Mouse (Mus musculus) kidney, embryonic 14.5 days (tissue): ENCODE measurements around the gene Pdcd1lg2. TPM values are rescaled to one million over a fixed set of nuclear protein-coding genes. Genes with fewer than 3 reads are reported as not detected.
A peak's percentile ranks its signal among the peaks of the same experiment; 100 is the strongest.

ENCODE experiments used
- ATAC-seq: fragments of 200-750 bp; cut with Nextera tagmentation; 2 replicates; pipeline ENCODE4 v1.8.0; 2017; ENCODE audit warnings: moderate number of reproducible peaks, mild to moderate bottlenecking, moderate TSS enrichment, moderate library complexity; ENCODE audit not compliant: low FRiP score, low TSS enrichment
- H3K27ac ChIP-seq: fragments of 300-500 bp; sonication (generic); 2 replicates; pipeline ENCODE4 v1.5.1; 2014; ENCODE audit warnings: low read depth, mild to moderate bottlenecking, low read length, moderate library complexity, mixed read lengths
- H3K27me3 ChIP-seq: fragments of 300-500 bp; sonication (generic); 2 replicates; pipeline ENCODE4 v1.6.1; 2014; ENCODE audit warnings: mild to moderate bottlenecking, low read length; ENCODE audit not compliant: control insufficient read depth, insufficient read depth
- H3K36me3 ChIP-seq: fragments of 300-500 bp; sonication (generic); 2 replicates; pipeline ENCODE4 v1.6.1; 2014; ENCODE audit warnings: low read length, mixed read lengths; ENCODE audit not compliant: control insufficient read depth, insufficient read depth
- H3K4me1 ChIP-seq: fragments of 300-500 bp; sonication (generic); 2 replicates; pipeline ENCODE4 v1.6.1; 2014; ENCODE audit warnings: low read length, mixed read lengths; ENCODE audit not compliant: control insufficient read depth, insufficient read depth
- H3K4me2 ChIP-seq: fragments of 300-500 bp; sonication (generic); replicated peaks from 2 replicates; pipeline ENCODE4 v1.6.1; 2014; ENCODE audit warnings: low read depth, mild to moderate bottlenecking, low read length
- H3K4me3 ChIP-seq: fragments of 300-500 bp; sonication (generic); 2 replicates; pipeline ENCODE4 v1.5.1; 2014; ENCODE audit warnings: mild to moderate bottlenecking, low read length
- H3K9ac ChIP-seq: fragments of 300-500 bp; sonication (generic); 2 replicates; pipeline ENCODE4 v1.6.1; 2014; ENCODE audit warnings: low read depth, mild to moderate bottlenecking, low read length, moderate library complexity
- H3K9me3 ChIP-seq: fragments of 300-500 bp; sonication (generic); 2 replicates; pipeline ENCODE4 v1.6.1; 2016; ENCODE audit warnings: low read length; ENCODE audit not compliant: control insufficient read depth
- WGBS: fragments of 180-500 bp; shearing (Covaris S2); extraction: QIAGEN DNeasy Blood & Tissue Kit; methylation state at CpG from one replicate; pipeline ENCODE4 v1.1.7; 2014; 5-methylcytosine and 5-hydroxymethylcytosine counted together
- polyA plus RNA-seq: library from polyadenylated mRNA; unstranded; fragments of >200 nt; fragmentation: Nextera tagmentation; extraction: Ambion mirVana; gene quantifications from 2 replicates; pipeline ENCODE4 v1.2.1, GENCODE M21; 2014

Pdcd1lg2 gene
- polyA plus RNA-seq, 1 experiment from 2014 or later, result not detected

DNA sequence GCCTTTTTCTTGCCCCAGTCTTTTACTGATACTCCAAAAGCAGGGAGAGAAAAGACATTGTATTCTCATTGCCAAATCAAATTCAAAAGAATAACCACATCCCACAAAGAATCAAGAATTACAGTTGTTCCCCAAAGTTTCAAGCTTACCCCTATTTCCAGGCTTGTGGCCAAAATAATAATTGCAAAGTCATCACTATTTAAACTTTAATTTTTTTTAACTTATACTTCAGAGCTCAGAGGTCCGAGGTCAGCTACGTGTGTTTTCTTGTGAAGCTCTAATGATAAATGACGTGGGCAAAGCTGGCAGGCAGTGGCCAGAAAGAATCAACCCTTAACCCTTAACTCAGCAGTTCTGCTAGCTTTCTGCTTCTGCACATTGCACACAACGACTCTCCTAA, 67.9 kb downstream of the Pdcd1lg2 start:
- Histone ChIP-seq H3K27ac (no peak overlapping the region), H3K9me3 (no peaks in the 10 kb centered on the region), H3K4me1 (no peaks in the 10 kb centered on the region), H3K4me2 (no peak overlapping the region), H3K27me3 (no peaks in the 10 kb centered on the region), H3K9ac (no peak overlapping the region), H3K36me3 (no peaks in the 10 kb centered on the region), H3K4me3 (no peak overlapping the region)
- WGBS, result 20% methylated on average over 4 of the region's 4 CpGs
- no peak for ATAC-seq

DNA sequence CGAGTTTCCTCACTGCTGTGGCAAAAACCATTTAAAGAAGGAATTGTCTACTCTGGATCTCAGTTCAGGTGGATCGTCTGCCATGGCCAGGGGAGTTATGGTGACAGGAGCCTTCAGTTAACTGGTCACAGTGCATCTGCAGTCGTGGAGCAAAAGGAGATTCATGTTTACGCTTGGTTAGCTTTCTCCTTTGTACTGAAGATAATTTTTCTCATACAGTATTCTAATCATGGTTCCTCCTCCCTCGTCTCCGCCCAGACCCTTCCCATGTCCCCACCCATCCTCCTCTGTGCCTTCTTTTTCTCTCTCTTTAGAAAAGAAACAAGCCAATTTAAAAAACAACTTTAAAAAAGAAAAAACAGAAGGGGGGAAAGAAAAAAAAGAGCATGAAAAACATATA, 70.9 kb downstream of the Pdcd1lg2 start:
- Histone ChIP-seq H3K4me2 (no peak overlapping the region), H3K4me3 (no peak overlapping the region), H3K27me3 (no peaks in the 10 kb centered on the region), H3K9me3 (no peaks in the 10 kb centered on the region), H3K27ac (no peak overlapping the region), H3K9ac (no peak overlapping the region), H3K36me3 (no peaks in the 10 kb centered on the region), H3K4me1 (no peaks in the 10 kb centered on the region)
- ATAC-seq, result no peak
- WGBS, result 70% methylated on average over 6 of the region's 6 CpGs

DNA sequence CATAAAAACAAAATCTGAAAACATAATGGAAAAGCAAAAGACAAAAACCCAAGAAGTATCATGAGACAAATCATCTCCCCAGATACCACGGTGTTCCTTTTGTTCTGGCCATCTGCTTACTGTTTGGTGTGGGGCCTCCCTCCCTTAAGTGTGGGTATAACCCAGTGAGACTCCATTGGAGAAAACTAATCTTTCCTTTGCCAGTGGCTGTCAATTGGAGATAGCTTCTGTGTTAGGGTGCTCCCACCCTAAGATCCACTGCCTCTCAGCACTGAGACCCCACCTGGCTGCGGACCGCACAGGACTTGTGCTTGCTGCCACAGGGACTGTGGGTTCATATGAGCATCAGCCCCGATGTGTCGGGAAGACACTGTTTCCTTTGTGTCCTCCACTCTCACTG, 71.4 kb downstream of the Pdcd1lg2 start:
- no peak overlapping the region for H3K4me2 ChIP-seq
- H3K27ac ChIP-seq, result no peak overlapping the region
- no peak overlapping the region for H3K4me3 ChIP-seq
- H3K27me3 ChIP-seq, result no peaks in the 10 kb centered on the region
- no peaks in the 10 kb centered on the region for H3K4me1 ChIP-seq
- H3K9ac ChIP-seq, result no peak overlapping the region
- WGBS, result 81% methylated on average over 5 of the region's 5 CpGs
- ATAC-seq, result no peak
- H3K9me3 ChIP-seq, result no peaks in the 10 kb centered on the region
- no peaks in the 10 kb centered on the region for H3K36me3 ChIP-seq

DNA sequence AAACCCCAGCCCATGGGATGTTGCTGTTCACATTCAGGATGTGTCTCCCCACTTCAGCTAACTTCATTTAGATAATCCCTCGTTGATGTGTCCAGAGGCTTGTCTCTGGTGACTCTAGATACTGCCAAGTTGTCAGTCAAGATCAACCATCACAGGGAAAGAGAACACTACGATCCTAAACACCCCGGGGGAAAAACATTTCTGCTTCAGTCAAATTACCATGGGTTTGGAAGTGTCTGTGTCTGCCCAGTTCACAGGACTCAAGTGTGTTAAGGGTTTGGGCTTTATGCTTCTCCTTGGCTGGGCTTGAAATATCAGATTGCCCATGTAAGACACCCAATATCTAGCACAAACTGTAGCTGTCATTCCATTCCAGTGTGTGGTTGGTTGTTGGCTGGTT, 71.9 kb downstream of the Pdcd1lg2 start:
- H3K4me3 ChIP-seq, result no peak overlapping the region
- 72% methylated on average over 3 of the region's 3 CpGs for WGBS

DNA sequence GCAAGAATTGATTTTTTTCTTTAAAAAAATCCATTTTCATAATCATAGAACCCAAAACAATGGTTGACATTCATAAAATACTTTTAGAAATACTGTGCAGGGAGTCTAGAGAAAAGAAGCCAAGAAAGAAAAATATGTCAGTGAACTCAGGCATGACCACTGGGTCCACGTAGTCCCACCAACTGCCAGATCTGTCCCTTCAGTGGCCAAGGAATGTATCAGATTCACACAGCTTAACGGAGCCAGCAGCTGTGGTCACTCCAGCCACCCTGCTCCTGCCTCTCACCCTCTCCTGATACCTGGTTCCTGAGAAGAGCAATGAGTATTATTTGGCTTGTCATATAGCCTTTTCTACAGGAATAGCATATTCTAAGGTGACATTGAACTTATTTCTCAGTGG, 72.7 kb downstream of the Pdcd1lg2 start:
- Histone ChIP-seq H3K4me2 (no peak overlapping the region), H3K4me1 (0 out of 2 replicates have a peak, but pooled peaks cover under 1% of the 10 kb centered on the region), H3K9me3 (no peaks in the 10 kb centered on the region), H3K27me3 (no peaks in the 10 kb centered on the region), H3K9ac (no peak overlapping the region), H3K27ac (no peak overlapping the region), H3K4me3 (no peak overlapping the region), H3K36me3 (no peaks in the 10 kb centered on the region)
- WGBS, result 42% methylated on average over 2 of the region's 2 CpGs
- ATAC-seq, result peak; percentile 64; the same call in 1 of the 2 replicates

More for the DNA sequence above, 71.9 kb downstream of the Pdcd1lg2 start:
- ATAC-seq, result no peak
- Histone ChIP-seq H3K36me3 (no peaks in the 10 kb centered on the region), H3K27me3 (no peaks in the 10 kb centered on the region), H3K4me2 (no peak overlapping the region), H3K4me1 (no peaks in the 10 kb centered on the region), H3K9ac (no peak overlapping the region), H3K27ac (no peak overlapping the region), H3K9me3 (no peaks in the 10 kb centered on the region)

DNA sequence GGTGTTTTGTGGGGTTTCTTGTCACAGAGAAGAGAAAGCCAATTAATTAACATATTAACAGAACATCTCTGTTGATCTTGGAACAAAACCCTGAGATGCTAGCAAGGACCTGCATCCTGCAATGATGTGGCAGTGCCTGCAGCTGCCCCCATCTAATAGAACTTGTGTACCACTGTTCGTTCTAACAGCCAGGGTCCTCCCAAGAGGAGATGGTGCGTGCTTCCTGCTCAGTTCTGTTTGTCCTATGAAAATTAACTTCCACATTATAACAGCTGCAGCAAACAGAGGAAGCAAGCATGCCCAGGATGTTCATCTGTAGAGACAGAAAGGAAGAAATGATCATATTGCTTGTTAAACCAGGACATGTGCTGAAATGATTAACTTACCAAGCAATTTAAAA, 73.8 kb downstream of the Pdcd1lg2 start:
- Histone ChIP-seq H3K9ac (no peak overlapping the region), H3K4me2 (no peak overlapping the region), H3K27me3 (no peaks in the 10 kb centered on the region), H3K36me3 (no peaks in the 10 kb centered on the region), H3K27ac (no peak overlapping the region), H3K9me3 (no peaks in the 10 kb centered on the region), H3K4me3 (no peak overlapping the region), H3K4me1 (0 out of 2 replicates have a peak, but pooled peaks cover 3% of the 10 kb centered on the region)
- ATAC-seq, result no peak
- WGBS, result 63% methylated on average over 2 of the region's 2 CpGs

DNA sequence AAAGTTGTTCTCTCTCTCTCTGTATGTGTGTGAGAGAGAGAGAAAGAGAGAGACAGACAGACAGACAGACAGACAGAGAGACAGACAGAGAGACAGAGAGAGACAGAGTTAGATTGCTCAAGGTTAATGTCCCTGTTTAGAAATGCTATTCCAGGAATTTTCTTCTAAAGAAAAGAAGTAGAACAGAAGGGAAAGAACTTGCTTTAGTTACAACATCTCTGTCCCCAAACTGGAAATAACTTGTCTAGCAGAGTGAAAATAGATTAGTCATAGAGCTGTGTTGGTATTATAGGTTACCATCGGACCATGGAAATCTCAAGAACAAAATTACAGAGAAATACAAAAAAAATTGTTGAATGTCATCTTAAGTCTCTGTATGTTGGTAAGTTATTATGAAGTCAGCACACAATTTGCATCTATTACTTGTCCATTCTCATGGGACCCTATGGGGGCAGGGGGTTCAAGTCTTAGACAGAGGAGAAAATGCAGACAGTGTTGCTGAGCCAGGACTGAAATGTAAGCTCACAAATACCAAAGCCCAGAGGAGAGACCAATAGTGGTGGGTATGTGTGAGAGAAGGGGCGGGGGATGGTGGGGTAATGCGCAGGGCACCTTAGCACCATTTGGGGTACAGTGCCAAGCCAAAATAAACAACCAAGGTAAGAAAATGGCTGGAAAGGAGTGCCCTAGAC, 74.7 kb downstream of the Pdcd1lg2 start:
- no peaks in the 10 kb centered on the region for H3K27me3 ChIP-seq
- H3K4me3 ChIP-seq, result no peak overlapping the region
- 0 out of 2 replicates have a peak, but pooled peaks cover 3% of the 10 kb centered on the region for H3K4me1 ChIP-seq
- no peak for ATAC-seq
- no peak overlapping the region for H3K27ac ChIP-seq
- no peak overlapping the region for H3K4me2 ChIP-seq
- 86% methylated on average over 3 of the region's 3 CpGs for WGBS
- H3K9ac ChIP-seq, result no peak overlapping the region
- H3K9me3 ChIP-seq, result no peaks in the 10 kb centered on the region
- no peaks in the 10 kb centered on the region for H3K36me3 ChIP-seq

DNA sequence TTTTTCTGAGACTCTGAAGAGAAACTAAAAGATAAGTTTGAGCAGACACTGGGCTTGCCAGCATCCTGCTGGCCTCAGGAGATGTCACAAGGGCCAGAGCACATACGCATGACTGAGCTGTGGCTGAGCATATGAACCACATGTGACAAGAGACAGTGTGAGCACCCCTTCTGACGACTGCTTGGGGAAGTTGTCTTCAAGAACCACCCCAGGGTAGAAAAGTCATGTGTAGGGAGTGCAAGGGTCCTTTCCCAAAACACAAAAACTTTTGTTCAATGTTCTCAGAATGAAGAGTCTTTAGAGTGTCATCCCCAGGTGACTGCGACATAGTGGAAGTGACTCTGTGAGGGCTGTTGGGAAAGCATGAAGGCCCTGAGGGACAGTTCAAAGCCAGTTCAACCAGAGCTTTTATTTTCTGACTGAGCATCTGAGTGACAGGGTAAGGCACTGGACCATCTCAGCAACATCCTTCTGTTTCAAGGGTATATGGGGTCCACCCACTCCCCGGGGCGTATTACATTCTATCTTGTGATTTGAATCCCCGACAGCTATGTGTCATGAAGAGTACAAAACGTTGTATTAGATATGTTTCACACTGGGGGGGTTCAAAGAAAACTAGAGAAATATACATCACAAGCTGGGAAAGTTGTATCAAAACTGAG, 76.0 kb downstream of the Pdcd1lg2 start:
- Histone ChIP-seq H3K27ac (no peak overlapping the region), H3K9me3 (no peaks in the 10 kb centered on the region), H3K4me1 (0 out of 2 replicates have a peak, but pooled peaks cover 3% of the 10 kb centered on the region), H3K36me3 (no peaks in the 10 kb centered on the region), H3K4me3 (no peak overlapping the region), H3K27me3 (no peaks in the 10 kb centered on the region), H3K9ac (no peak overlapping the region), H3K4me2 (no peak overlapping the region)
- WGBS, result 85% methylated on average over 7 of the region's 7 CpGs
- no peak for ATAC-seq

DNA sequence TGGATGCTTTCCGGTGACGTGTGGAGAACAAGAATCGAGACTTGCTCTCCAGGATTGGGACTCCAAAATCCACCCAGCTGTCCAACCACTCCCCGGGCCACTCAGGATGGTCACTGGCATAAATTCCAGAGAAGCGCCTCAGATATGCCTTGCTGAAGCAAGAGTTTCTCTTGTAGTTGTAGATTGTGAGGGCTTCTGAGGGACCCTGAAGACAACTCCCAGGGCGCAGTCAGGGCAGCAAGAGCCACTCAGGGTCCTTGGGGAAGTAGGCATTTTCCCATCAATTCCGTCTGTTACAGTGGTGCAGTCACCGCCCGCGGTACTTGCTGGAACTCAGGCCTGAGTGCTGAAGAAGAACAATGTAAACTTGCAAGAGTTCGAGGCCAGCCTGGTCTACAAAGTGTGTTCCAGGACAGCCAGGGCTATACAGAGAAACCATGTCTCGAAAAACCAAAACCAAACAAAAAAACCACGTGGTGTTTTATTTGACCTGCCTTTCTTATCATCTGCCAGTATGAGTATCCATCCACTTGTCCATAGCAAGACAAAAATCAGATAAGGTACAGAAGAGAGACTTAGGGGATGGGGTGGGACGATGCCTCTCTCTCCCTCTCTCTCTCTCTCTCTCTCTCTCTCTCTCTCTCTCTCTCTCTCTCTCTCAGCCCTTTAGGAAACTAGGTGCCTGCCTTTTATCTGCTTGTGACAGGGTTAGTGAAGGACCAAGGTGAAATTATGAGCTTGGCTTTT, 76.8 kb downstream of the Pdcd1lg2 start:
- ATAC-seq, result no peak
- 0 out of 2 replicates have a peak, but pooled peaks cover 3% of the 10 kb centered on the region for H3K4me1 ChIP-seq
- no peaks in the 10 kb centered on the region for H3K27me3 ChIP-seq
- no peak overlapping the region for H3K27ac ChIP-seq
- H3K4me2 ChIP-seq, result no peak overlapping the region
- WGBS, result 89% methylated on average over 14 of the region's 14 CpGs
- H3K9me3 ChIP-seq, result no peaks in the 10 kb centered on the region
- H3K4me3 ChIP-seq, result no peak overlapping the region
- H3K36me3 ChIP-seq, result no peaks in the 10 kb centered on the region
- H3K9ac ChIP-seq, result no peak overlapping the region
